Mouse (Mus musculus): ENCODE results near the gene Vwa1. TPM values are rescaled to one million over a fixed set of nuclear protein-coding genes. Genes with fewer than 3 reads are reported as not detected.
A peak's percentile ranks its signal among the peaks of the same experiment; 100 is the strongest.

Vwa1 gene
- total and polyA plus RNA-seq, 3 experiments, result 0.33 to 0.42 TPM; not detected in 1

DNA sequence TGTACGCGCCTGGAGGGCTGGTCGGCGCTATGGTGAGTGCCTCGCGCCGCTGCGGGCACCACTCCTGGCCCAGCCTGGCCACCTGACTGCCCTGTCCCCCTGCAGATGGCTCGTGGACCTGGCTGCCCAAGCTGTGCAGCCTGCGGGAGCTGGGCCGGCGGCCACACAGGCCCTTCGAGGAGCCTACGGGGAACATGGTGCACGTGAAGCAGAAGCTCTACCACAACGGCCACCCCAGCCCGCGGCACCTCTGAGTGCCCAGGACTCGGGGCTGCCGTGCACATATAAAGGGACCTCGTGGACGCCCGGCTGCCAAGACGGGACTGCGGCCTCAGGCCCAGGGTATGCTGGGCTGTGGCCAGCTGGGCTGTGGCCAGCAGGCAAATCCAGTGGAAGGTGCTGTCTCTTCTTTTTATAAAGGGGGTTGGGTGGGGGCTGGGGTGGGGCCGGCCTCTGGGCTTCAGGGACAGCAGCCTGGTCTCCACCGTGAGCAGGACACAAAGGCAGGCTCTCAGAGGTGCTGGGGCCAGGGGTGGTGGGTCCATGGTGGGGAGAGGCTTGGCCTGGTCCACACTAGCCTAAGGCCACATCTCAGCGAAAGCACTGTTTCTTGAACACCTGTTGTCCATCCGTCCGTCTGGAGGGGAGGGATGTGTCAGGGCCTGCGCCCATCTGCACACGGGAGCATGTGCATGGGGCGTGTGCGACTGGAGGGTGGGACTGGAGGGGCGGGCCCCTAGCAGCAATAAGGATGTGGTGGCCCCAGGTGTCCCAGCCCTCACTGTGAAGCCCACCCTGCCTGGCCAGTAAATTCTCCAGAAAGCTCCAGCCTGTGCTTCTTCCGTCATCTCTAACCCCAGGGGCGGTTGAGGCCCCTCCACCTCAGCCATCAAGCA, 34.5 kb downstream of the Vwa1 start:
- Histone ChIP-seq H3K4me1 (ENCODE audit: control insufficient read depth in 1 of 2, insufficient read depth in 2 of 2, low read length in 2 of 2) (0 out of 4 replicates have a peak, but pooled peaks cover 0 to 5% of the 10 kb centered on the region in 2 experiments), H3K4me3 (ENCODE audit: control insufficient read depth in 1 of 2, insufficient read depth in 1 of 2, low read depth in 2 of 2, low read length in 2 of 2) (no peak overlapping the region), H3K79me2 (ENCODE audit: control insufficient read depth, insufficient read depth, low read length, poor library complexity) (peaks cover 3% of the 10 kb centered on the region; the same call in 1 of the 2 replicates), H3K9ac (ENCODE audit: control insufficient read depth, low read depth, low read length, poor library complexity, severe bottlenecking) (no peak overlapping the region), H3K9me3 (replicated peaks; ENCODE audit: insufficient read depth, low read length) (no peaks in the 10 kb centered on the region), H3K36me3 (ENCODE audit: control insufficient read depth in 1 of 2, insufficient read depth in 2 of 2, low read length in 2 of 2) (peaks cover 0 to 15% of the 10 kb centered on the region in 2 experiments; a peak in 2 of 4 replicates), H3K27me3 (ENCODE audit: control insufficient read depth in 1 of 2, insufficient read depth in 2 of 2, low read length in 2 of 2) (no peaks in the 10 kb centered on the region), H3K27ac (ENCODE audit: control insufficient read depth, low read depth, low read length) (no peak overlapping the region)
- TF ChIP-seq ZC3H11A (IDR thresholded peaks at IDR 0.05; ENCODE audit: low read depth, low read length) (no peak), CTCF (IDR thresholded peaks at IDR 0.05 in 2 of 3, conservative IDR thresholded peaks at IDR 0.05 in 1 of 3; ENCODE audit: control insufficient read depth in 1 of 3, insufficient read depth in 1 of 3, low read depth in 2 of 3, low read length in 3 of 3, poor library complexity in 1 of 3, severe bottlenecking in 1 of 3) (no peak), RAD21 (IDR thresholded peaks at IDR 0.05; ENCODE audit: low read depth, low read length) (no peak), HCFC1 (IDR thresholded peaks at IDR 0.05; ENCODE audit: low read depth, low read length) (no peak), POLR2A (IDR thresholded peaks at IDR 0.05; ENCODE audit: control insufficient read depth in 1 of 2, insufficient read depth in 1 of 2, low read depth in 1 of 2, low read length in 2 of 2, poor library complexity in 1 of 2) (peak in 1 of 2 experiments; percentile 41; a peak in 1 of 4 replicates), ETS1 (IDR thresholded peaks at IDR 0.05; ENCODE audit: low read depth, low read length) (no peak), MYC (IDR thresholded peaks at IDR 0.05; ENCODE audit: low read depth, low read length) (no peak), GATA1 (IDR thresholded peaks at IDR 0.05; ENCODE audit: low read depth, low read length) (no peak), RCOR1 (IDR thresholded peaks at IDR 0.05; ENCODE audit: low read depth, low read length) (no peak), ZKSCAN1 (IDR thresholded peaks at IDR 0.05; ENCODE audit: low read depth, low read length) (no peak), NELFE (IDR thresholded peaks at IDR 0.05; ENCODE audit: low read depth, low read length) (no peak), POLR2AphosphoS2 (IDR thresholded peaks at IDR 0.05; ENCODE audit: low read length) (peak; percentile 43)
- DNase-seq (ENCODE audit: low read depth, low spot score), result no peak

DNA sequence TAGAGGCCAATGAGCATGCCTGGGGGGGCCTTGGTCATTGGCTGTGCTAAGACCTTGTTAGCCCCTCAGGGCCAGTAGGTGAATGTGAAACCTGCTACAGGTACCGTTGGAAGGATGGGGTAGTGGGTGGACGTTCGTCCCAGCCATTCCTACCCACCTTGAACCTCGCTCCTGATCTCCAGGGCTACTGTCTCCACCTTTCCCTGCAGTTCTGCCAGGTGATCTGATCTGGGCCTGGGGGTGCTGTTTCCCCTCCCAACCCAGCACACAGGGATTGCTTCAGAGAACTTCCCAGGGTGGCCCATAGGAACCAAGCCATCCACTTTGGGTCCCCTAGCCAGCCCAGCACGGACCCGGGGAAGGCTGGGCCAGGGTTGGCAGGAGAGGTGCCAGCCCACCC, 35.3 kb downstream of the Vwa1 start:
- H3K9me3 ChIP-seq (replicated peaks; ENCODE audit: insufficient read depth, low read length), result no peaks in the 10 kb centered on the region
- H3K36me3 ChIP-seq (ENCODE audit: control insufficient read depth in 1 of 2, insufficient read depth in 2 of 2, low read length in 2 of 2), result peaks cover 0 to 10% of the 10 kb centered on the region in 2 experiments; a peak in 2 of 4 replicates
- no peak for TF ChIP-seq CHD2 (IDR thresholded peaks at IDR 0.05; ENCODE audit: low read length)
- no peak for TF ChIP-seq MYB (IDR thresholded peaks at IDR 0.05; ENCODE audit: low read depth, low read length)
- TF ChIP-seq ZKSCAN1 (IDR thresholded peaks at IDR 0.05; ENCODE audit: low read depth, low read length), result no peak
- TF ChIP-seq MAZ (IDR thresholded peaks at IDR 0.05; ENCODE audit: low read depth, low read length), result no peak
- no peak for TF ChIP-seq RAD21 (IDR thresholded peaks at IDR 0.05; ENCODE audit: low read depth, low read length)
- no peak for TF ChIP-seq TCF12 (IDR thresholded peaks at IDR 0.05; ENCODE audit: low read depth, low read length)
- TF ChIP-seq GATA1 (IDR thresholded peaks at IDR 0.05; ENCODE audit: low read depth, low read length), result no peak
- no peak for TF ChIP-seq GABPA (IDR thresholded peaks at IDR 0.05; ENCODE audit: low read depth, low read length)
- no peak for TF ChIP-seq E2F4 (IDR thresholded peaks at IDR 0.05; ENCODE audit: borderline replicate concordance, low read depth, low read length)
- TF ChIP-seq USF2 (IDR thresholded peaks at IDR 0.05; ENCODE audit: borderline replicate concordance in 1 of 2, insufficient read depth in 1 of 2, low read depth in 1 of 2, low read length in 2 of 2), result no peak
- no peak for TF ChIP-seq HCFC1 (IDR thresholded peaks at IDR 0.05; ENCODE audit: low read depth, low read length)
- no peak overlapping the region for H3K27ac ChIP-seq (ENCODE audit: control insufficient read depth, low read depth, low read length)
- no peaks in the 10 kb centered on the region for H3K27me3 ChIP-seq (ENCODE audit: control insufficient read depth in 1 of 2, insufficient read depth in 2 of 2, low read length in 2 of 2)
- no peak overlapping the region for H3K9ac ChIP-seq (ENCODE audit: control insufficient read depth, low read depth, low read length, poor library complexity, severe bottlenecking)
- 0 out of 4 replicates have a peak, but pooled peaks cover 0 to 5% of the 10 kb centered on the region in 2 experiments for H3K4me1 ChIP-seq (ENCODE audit: control insufficient read depth in 1 of 2, insufficient read depth in 2 of 2, low read length in 2 of 2)
- DNase-seq (ENCODE audit: low read depth, low spot score), result no peak
- no peak overlapping the region for H3K4me3 ChIP-seq (ENCODE audit: control insufficient read depth in 1 of 2, insufficient read depth in 1 of 2, low read depth in 2 of 2, low read length in 2 of 2)
- peaks cover 3% of the 10 kb centered on the region; the same call in 1 of the 2 replicates for H3K79me2 ChIP-seq (ENCODE audit: control insufficient read depth, insufficient read depth, low read length, poor library complexity)

Data from MEL (cell line).